Mouse (Mus musculus) hindbrain, embryonic 12.5 days (tissue): ENCODE measurements around the gene Ccdc8. TPM values are rescaled to one million over a fixed set of nuclear protein-coding genes. Genes with fewer than 3 reads are reported as not detected.
A peak's percentile ranks its signal among the peaks of the same experiment; 100 is the strongest.

Source experiments
- ATAC-seq: fragments of 200-750 bp; cut with Nextera tagmentation; 2 replicates; pipeline ENCODE4 v1.8.0; 2017; ENCODE audit warnings: moderate TSS enrichment; ENCODE audit not compliant: low FRiP score
- H3K27ac ChIP-seq: fragments of 300-500 bp; sonication (generic); 2 replicates; pipeline ENCODE4 v1.5.1; 2016; ENCODE audit warnings: mild to moderate bottlenecking
- H3K27me3 ChIP-seq: fragments of 300-500 bp; sonication (generic); 2 replicates; pipeline ENCODE4 v1.6.1; 2016; ENCODE audit warnings: mild to moderate bottlenecking
- H3K36me3 ChIP-seq: fragments of 300-500 bp; sonication (generic); 2 replicates; pipeline ENCODE4 v1.6.1; 2016; ENCODE audit warnings: mild to moderate bottlenecking
- H3K4me1 ChIP-seq: fragments of 300-500 bp; sonication (generic); 2 replicates; pipeline ENCODE4 v1.6.1; 2016
- H3K4me2 ChIP-seq: fragments of 300-500 bp; sonication (generic); replicated peaks from 2 replicates; pipeline ENCODE4 v1.6.1; 2016; ENCODE audit warnings: mild to moderate bottlenecking
- H3K4me3 ChIP-seq: fragments of 300-500 bp; sonication (generic); 2 replicates; pipeline ENCODE4 v1.5.1; 2016; ENCODE audit warnings: mild to moderate bottlenecking
- H3K9ac ChIP-seq: fragments of 300-500 bp; sonication (generic); 2 replicates; pipeline ENCODE4 v1.6.1; 2016; ENCODE audit warnings: mild to moderate bottlenecking, moderate library complexity
- H3K9me3 ChIP-seq: fragments of 300-500 bp; sonication (generic); replicated peaks from 2 replicates; pipeline ENCODE4 v1.6.1; 2016; ENCODE audit warnings: mild to moderate bottlenecking
- WGBS: fragments of 180-500 bp; shearing (Covaris S2); methylation state at CpG from one replicate; pipeline ENCODE4 v1.1.7; 2016; 5-methylcytosine and 5-hydroxymethylcytosine counted together
- polyA plus RNA-seq: library from polyadenylated mRNA; unstranded; fragments of >200 nt; fragmentation: Nextera tagmentation; extraction: Ambion mirVana; gene quantifications from 2 replicates; pipeline ENCODE4 v1.2.1, GENCODE M21; 2016

Ccdc8 gene
- 9.2 and 10.4 TPM in 2 replicates for polyA plus RNA-seq

- no peaks in the 10 kb centered on the region for H3K9me3 ChIP-seq
- peak within 1 kb of the TSS; percentile 59; the same call in 1 of the 2 replicates for H3K9ac ChIP-seq
- peak within 1 kb of the TSS; percentile 45 for H3K4me3 ChIP-seq
- peak within 1 kb of the TSS; percentile 82 for H3K27ac ChIP-seq
- no peaks in the 10 kb centered on the region for H3K36me3 ChIP-seq
- ATAC-seq, result no peak
- 94% methylated on average over 5 of the region's 5 CpGs for WGBS
- H3K4me1 ChIP-seq, result peaks cover 62% of the 10 kb centered on the region
- H3K27me3 ChIP-seq, result no peaks in the 10 kb centered on the region
- peak within 1 kb of the TSS; percentile 49 for H3K4me2 ChIP-seq
Observed at GRCm38 (mm10) chr7:16992451-16992807, at the start of gene Ccdc8. TSS of gene Ccdc8 (plus strand) at chr7:16992708.

- peak overlapping the region; percentile 89 for H3K27ac ChIP-seq
- no peak overlapping the region for H3K4me2 ChIP-seq
- H3K4me1 ChIP-seq, result peaks cover 59% of the 10 kb centered on the region
- H3K9ac ChIP-seq, result no peak overlapping the region
- 50% methylated on average over 4 of the region's 4 CpGs for WGBS
- peaks cover 29% of the 10 kb centered on the region for H3K27me3 ChIP-seq
- no peaks in the 10 kb centered on the region for H3K36me3 ChIP-seq
- no peak overlapping the region for H3K4me3 ChIP-seq
- H3K9me3 ChIP-seq, result no peaks in the 10 kb centered on the region
- ATAC-seq, result no peak
Observed at GRCm38 (mm10) chr7:16942861-16943260, 49.6 kb upstream of the Ccdc8 start.

GRCm38 (mm10) chr7:16944061-16944807 is 48.3 kb upstream of the Ccdc8 start, which contains the start of gene Pnmal2:
TSS of gene Pnmal2 (plus strand) at chr7:16944682.
- Histone ChIP-seq H3K27me3 (peaks cover 43% of the 10 kb centered on the region), H3K27ac (peak within 1 kb of the TSS; percentile 89), H3K9me3 (no peaks in the 10 kb centered on the region), H3K4me2 (peak within 1 kb of the TSS; percentile 85), H3K4me1 (peaks cover 62% of the 10 kb centered on the region), H3K9ac (peak within 1 kb of the TSS; percentile 79), H3K4me3 (peak within 1 kb of the TSS; percentile 70), H3K36me3 (no peaks in the 10 kb centered on the region)
- ATAC-seq, result peak; percentile 90
- WGBS, result 14% methylated on average over 36 of the region's 36 CpGs

DNA sequence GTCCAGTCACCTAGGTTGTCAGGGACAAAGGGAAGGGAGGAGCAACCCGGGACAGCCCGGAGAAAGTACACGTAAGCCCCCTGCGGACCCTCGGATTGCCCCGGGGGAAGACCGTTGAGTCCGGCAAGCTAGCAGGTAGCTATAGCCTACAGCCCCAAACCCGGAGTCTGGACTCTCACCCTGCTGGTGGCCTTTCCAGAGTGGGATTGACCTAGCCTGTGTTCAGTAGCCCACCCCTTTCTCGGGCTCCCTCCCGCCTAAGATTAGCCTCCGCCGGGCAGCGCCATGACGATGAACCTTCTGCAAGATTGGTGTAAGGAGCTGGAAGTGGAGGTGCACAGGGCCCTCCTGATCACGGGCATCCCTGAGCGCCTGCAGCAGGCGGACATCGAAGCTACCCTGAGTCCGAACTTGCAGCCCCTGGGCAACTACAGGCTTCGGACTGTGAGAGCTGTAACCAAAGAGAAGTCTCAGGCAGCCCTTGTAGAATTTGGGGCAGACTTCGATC is 47.6 kb upstream of the Ccdc8 start:
- H3K4me3 ChIP-seq, result peak overlapping the region; percentile 70
- peaks cover 67% of the 10 kb centered on the region for H3K4me1 ChIP-seq
- no peaks in the 10 kb centered on the region for H3K9me3 ChIP-seq
- no peaks in the 10 kb centered on the region for H3K36me3 ChIP-seq
- peak overlapping the region; percentile 89 for H3K27ac ChIP-seq
- H3K9ac ChIP-seq, result peak overlapping the region; percentile 79
- peak overlapping the region; percentile 85 for H3K4me2 ChIP-seq
- peaks cover 46% of the 10 kb centered on the region for H3K27me3 ChIP-seq
- WGBS, result 1% methylated on average over 22 of the region's 22 CpGs
- peak; percentile 29; the same call in 1 of the 2 replicates for ATAC-seq

DNA sequence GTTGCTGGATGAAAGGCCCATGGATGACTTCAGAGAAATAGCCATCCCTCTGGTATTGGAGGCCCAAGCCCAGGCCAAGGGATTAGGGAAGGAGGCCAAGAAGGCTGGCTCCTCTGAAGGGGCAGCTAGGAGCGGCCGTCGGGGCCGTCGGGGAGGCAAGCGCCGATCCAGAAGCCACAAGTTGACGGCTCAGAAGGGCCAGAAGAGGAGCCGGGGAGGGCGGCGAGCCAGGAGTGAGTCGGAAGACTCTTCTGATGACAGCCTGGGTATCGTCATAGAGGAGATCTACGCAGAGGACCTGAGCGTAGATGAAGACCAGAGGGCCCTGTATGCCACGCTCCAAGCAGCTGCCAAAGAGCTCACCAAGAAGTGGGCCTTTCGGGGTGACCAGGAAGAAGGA is 47.1 kb upstream of the Ccdc8 start:
- H3K36me3 ChIP-seq, result no peaks in the 10 kb centered on the region
- no peak for ATAC-seq
- H3K4me1 ChIP-seq, result peaks cover 67% of the 10 kb centered on the region
- peak overlapping the region; percentile 85 for H3K4me2 ChIP-seq
- H3K9me3 ChIP-seq, result no peaks in the 10 kb centered on the region
- H3K4me3 ChIP-seq, result peak overlapping the region; percentile 70
- WGBS, result 8% methylated on average over 17 of the region's 17 CpGs
- peaks cover 46% of the 10 kb centered on the region for H3K27me3 ChIP-seq
- peak overlapping the region; percentile 89; the same call in 1 of the 2 replicates for H3K27ac ChIP-seq
- H3K9ac ChIP-seq, result peak overlapping the region; percentile 79

GRCm38 (mm10) chr7:16946441-16947348 is 45.8 kb upstream of the Ccdc8 start:
- Histone ChIP-seq H3K9me3 (no peaks in the 10 kb centered on the region), H3K4me3 (peak overlapping the region; percentile 70), H3K36me3 (no peaks in the 10 kb centered on the region), H3K9ac (peak overlapping the region; percentile 79), H3K4me2 (peak overlapping the region; percentile 85), H3K27ac (peak overlapping the region; percentile 58), H3K27me3 (peaks cover 46% of the 10 kb centered on the region), H3K4me1 (peaks cover 68% of the 10 kb centered on the region)
- ATAC-seq, result no peak
- WGBS, result 2% methylated on average over 53 of the region's 53 CpGs

DNA sequence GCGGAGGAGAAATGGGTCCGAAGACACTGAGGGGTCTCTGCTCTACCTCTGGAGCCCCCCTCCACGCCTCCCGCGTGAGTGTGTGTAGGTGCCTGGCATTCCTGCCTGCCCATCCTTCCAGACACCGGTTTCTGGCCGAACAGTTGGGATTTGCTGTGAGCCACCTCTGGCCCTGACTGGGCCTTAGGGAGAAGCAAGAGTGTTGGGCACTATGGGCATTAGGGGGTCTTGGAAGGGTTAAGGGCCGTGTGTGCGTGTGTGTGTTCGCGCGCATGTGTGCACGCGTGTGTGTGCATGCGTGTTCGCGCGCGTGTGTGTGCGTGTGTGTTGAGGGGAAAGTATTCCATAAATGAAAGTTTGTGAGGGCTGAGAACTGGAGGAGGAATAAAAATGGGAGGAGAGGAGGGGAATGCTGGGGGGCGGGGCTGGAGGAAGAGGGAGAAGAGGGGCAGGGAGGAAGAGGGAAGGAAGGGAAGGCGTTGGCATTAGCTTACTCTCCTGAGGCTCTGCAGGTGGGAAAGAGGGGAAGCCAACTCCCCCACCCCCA is 45.1 kb upstream of the Ccdc8 start:
- peaks cover 68% of the 10 kb centered on the region for H3K4me1 ChIP-seq
- WGBS, result 19% methylated on average over 22 of the region's 22 CpGs
- no peak for ATAC-seq
- H3K9me3 ChIP-seq, result no peaks in the 10 kb centered on the region
- H3K27ac ChIP-seq, result peak overlapping the region; percentile 58
- no peaks in the 10 kb centered on the region for H3K36me3 ChIP-seq
- H3K4me2 ChIP-seq, result peak overlapping the region; percentile 85
- peak overlapping the region; percentile 70 for H3K4me3 ChIP-seq
- peak overlapping the region; percentile 79 for H3K9ac ChIP-seq
- H3K27me3 ChIP-seq, result peaks cover 46% of the 10 kb centered on the region

- H3K4me3 ChIP-seq, result peak overlapping the region; percentile 70
- H3K4me2 ChIP-seq, result peak overlapping the region; percentile 85
- H3K9ac ChIP-seq, result peak overlapping the region; percentile 79
- 1% methylated on average over 4 of the region's 4 CpGs for WGBS
- ATAC-seq, result 0 out of 2 replicates have a peak, but pooled peaks have one; percentile 5
- peaks cover 68% of the 10 kb centered on the region for H3K4me1 ChIP-seq
- H3K9me3 ChIP-seq, result no peaks in the 10 kb centered on the region
- H3K27me3 ChIP-seq, result peaks cover 46% of the 10 kb centered on the region
- H3K27ac ChIP-seq, result peak overlapping the region; percentile 58
- no peaks in the 10 kb centered on the region for H3K36me3 ChIP-seq
Observed at GRCm38 (mm10) chr7:16947959-16948361, 44.5 kb upstream of the Ccdc8 start.

DNA sequence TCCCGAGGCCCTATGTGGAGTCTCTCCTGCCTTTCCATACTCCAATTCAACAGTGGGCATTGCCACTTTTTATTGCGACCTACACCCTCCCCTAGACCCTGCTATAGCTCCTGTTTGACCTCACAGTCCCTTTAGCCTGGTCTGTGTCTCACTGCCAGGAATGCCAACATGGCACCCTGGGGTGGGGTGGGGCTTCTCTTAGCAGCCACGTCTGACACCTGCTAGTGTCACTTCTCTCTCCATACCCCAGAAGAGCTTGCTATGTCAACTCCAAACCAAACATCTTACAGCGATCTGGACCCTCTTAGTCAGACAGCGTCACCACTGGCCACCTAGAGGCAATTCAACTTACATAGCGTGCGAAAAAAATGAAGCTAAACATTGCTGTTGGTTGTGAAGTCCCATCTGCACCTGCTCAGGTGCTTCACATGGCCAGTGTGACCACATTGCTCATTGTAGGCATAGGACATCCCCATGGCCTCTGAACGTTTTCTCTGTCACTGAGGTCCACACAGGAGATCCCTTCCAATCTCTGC is 43.5 kb upstream of the Ccdc8 start:
- ATAC-seq, result no peak

GRCm38 (mm10) chr7:16949908-16950841 is 42.3 kb upstream of the Ccdc8 start:
- Histone ChIP-seq H3K36me3 (no peaks in the 10 kb centered on the region), H3K27me3 (peaks cover 43% of the 10 kb centered on the region), H3K27ac (peak overlapping the region; percentile 68), H3K9ac (peak overlapping the region; percentile 58), H3K4me3 (peak overlapping the region; percentile 26), H3K4me1 (peaks cover 55% of the 10 kb centered on the region), H3K9me3 (no peaks in the 10 kb centered on the region), H3K4me2 (peak overlapping the region; percentile 85)
- 12% methylated on average over 28 of the region's 29 CpGs for WGBS
- peak; percentile 38 for ATAC-seq

More for the DNA sequence above, 43.5 kb upstream of the Ccdc8 start:
- Histone ChIP-seq H3K9me3 (no peaks in the 10 kb centered on the region), H3K27me3 (peaks cover 46% of the 10 kb centered on the region), H3K9ac (0 out of 2 replicates have a peak overlapping the region, but pooled peaks have one; percentile 58), H3K4me2 (peak overlapping the region; percentile 85), H3K4me1 (peaks cover 63% of the 10 kb centered on the region), H3K36me3 (no peaks in the 10 kb centered on the region), H3K27ac (0 out of 2 replicates have a peak overlapping the region, but pooled peaks have one; percentile 68), H3K4me3 (peak overlapping the region; percentile 70; the same call in 1 of the 2 replicates)
- whole genome bisulfite sequencing, result 54% methylated on average over 8 of the region's 8 CpGs
